Mouse (Mus musculus): ENCODE data around the gene Npl. TPM values are rescaled to one million over a fixed set of nuclear protein-coding genes. Genes with fewer than 3 reads are reported as not detected.
"Not testable (repeated sequence)": the region's sequence is repeated elsewhere in the genome, so short reads cannot be mapped to it uniquely, and the experiment has no call there.

The Npl gene
- polyA plus RNA-seq, 1 experiment from 2014 or later = 8.0 TPM

- H3K9ac ChIP-seq (ENCODE audit: low read depth, low read length); H3K9me3 ChIP-seq (ENCODE audit: control insufficient read depth, low read length); H3K36me3 ChIP-seq (ENCODE audit: control insufficient read depth, insufficient read depth, low read length); H3K27ac ChIP-seq (ENCODE audit: low read depth, low read length); ATAC-seq (replicated peaks; ENCODE audit: low FRiP score); H3K4me3 ChIP-seq (ENCODE audit: low read depth, low read length); DNase-seq (ENCODE audit: low spot score); H3K4me2 ChIP-seq; H3K4me1 ChIP-seq (replicated peaks; ENCODE audit: control insufficient read depth, insufficient read depth, low read length); H3K27me3 ChIP-seq (replicated peaks; ENCODE audit: control insufficient read depth, insufficient read depth, low read length): not testable (repeated sequence)
- 86% methylated on average over 3 of the region's 3 CpGs for WGBS
Measured at GRCm38 (mm10) chr1:153532896-153533295, 16.9 kb downstream of the Npl start.

- Histone ChIP-seq H3K27ac (ENCODE audit: low read depth, low read length) (0 out of 2 replicates have a peak overlapping the region, but pooled peaks have one; percentile 33), H3K9me3 (ENCODE audit: control insufficient read depth, low read length) (no peaks in the 10 kb centered on the region), H3K36me3 (ENCODE audit: control insufficient read depth, insufficient read depth, low read length) (no peaks in the 10 kb centered on the region), H3K4me1 (replicated peaks; ENCODE audit: control insufficient read depth, insufficient read depth, low read length) (no peaks in the 10 kb centered on the region), H3K4me2 (peak overlapping the region; percentile 50), H3K9ac (ENCODE audit: low read depth, low read length) (peak overlapping the region; percentile 35; the same call in 1 of the 2 replicates), H3K4me3 (ENCODE audit: low read depth, low read length) (no peak overlapping the region), H3K27me3 (replicated peaks; ENCODE audit: control insufficient read depth, insufficient read depth, low read length) (no peaks in the 10 kb centered on the region)
- WGBS = 18% methylated on average over 12 of the region's 12 CpGs
- no peak for ATAC-seq (replicated peaks; ENCODE audit: low FRiP score)
- no peak for DNase-seq (ENCODE audit: low spot score)
Measured at GRCm38 (mm10) chr1:153532234-153532841, 17.5 kb downstream of the Npl start.

GRCm38 (mm10) chr1:153531677-153532233, 18.1 kb downstream of the Npl start:
- no peak overlapping the region for H3K4me3 ChIP-seq (ENCODE audit: low read depth, low read length)
- 36% methylated on average over 9 of the region's 9 CpGs for WGBS
- H3K9me3 ChIP-seq (ENCODE audit: control insufficient read depth, low read length) = no peaks in the 10 kb centered on the region
- DNase-seq (ENCODE audit: low spot score) (no peak), ATAC-seq (replicated peaks; ENCODE audit: low FRiP score) (no peak)
- H3K4me1 ChIP-seq (replicated peaks; ENCODE audit: control insufficient read depth, insufficient read depth, low read length) = no peaks in the 10 kb centered on the region
- H3K4me2 ChIP-seq = peak overlapping the region; percentile 50
- no peaks in the 10 kb centered on the region for H3K27me3 ChIP-seq (replicated peaks; ENCODE audit: control insufficient read depth, insufficient read depth, low read length)
- no peaks in the 10 kb centered on the region for H3K36me3 ChIP-seq (ENCODE audit: control insufficient read depth, insufficient read depth, low read length)
- H3K9ac ChIP-seq (ENCODE audit: low read depth, low read length) = no peak overlapping the region
- H3K27ac ChIP-seq (ENCODE audit: low read depth, low read length) = no peak overlapping the region

GRCm38 (mm10) chr1:153522116-153522515, 27.7 kb downstream of the Npl start:
- 46% methylated on average over 3 of the region's 3 CpGs for WGBS
- Histone ChIP-seq H3K36me3 (ENCODE audit: control insufficient read depth, insufficient read depth, low read length) (no peaks in the 10 kb centered on the region), H3K4me3 (ENCODE audit: low read depth, low read length) (no peak overlapping the region), H3K4me2 (no peak overlapping the region), H3K27ac (ENCODE audit: low read depth, low read length) (no peak overlapping the region), H3K9me3 (ENCODE audit: control insufficient read depth, low read length) (no peaks in the 10 kb centered on the region), H3K4me1 (replicated peaks; ENCODE audit: control insufficient read depth, insufficient read depth, low read length) (no peaks in the 10 kb centered on the region), H3K27me3 (replicated peaks; ENCODE audit: control insufficient read depth, insufficient read depth, low read length) (no peaks in the 10 kb centered on the region), H3K9ac (ENCODE audit: low read depth, low read length) (no peak overlapping the region)
- DNase-seq (ENCODE audit: low spot score) = no peak
- ATAC-seq (replicated peaks; ENCODE audit: low FRiP score) = no peak

GRCm38 (mm10) chr1:153515368-153515767, 34.5 kb downstream of the Npl start:
- no peaks in the 10 kb centered on the region for H3K36me3 ChIP-seq (ENCODE audit: control insufficient read depth, insufficient read depth, low read length)
- H3K27ac ChIP-seq (ENCODE audit: low read depth, low read length) = no peak overlapping the region
- no peak for DNase-seq (ENCODE audit: low spot score)
- no peaks in the 10 kb centered on the region for H3K27me3 ChIP-seq (replicated peaks; ENCODE audit: control insufficient read depth, insufficient read depth, low read length)
- H3K4me3 ChIP-seq (ENCODE audit: low read depth, low read length) = no peak overlapping the region
- ATAC-seq (replicated peaks; ENCODE audit: low FRiP score) = no peak
- 87% methylated on average over 12 of the region's 12 CpGs for WGBS
- no peak overlapping the region for H3K4me2 ChIP-seq
- no peaks in the 10 kb centered on the region for H3K9me3 ChIP-seq (ENCODE audit: control insufficient read depth, low read length)
- no peaks in the 10 kb centered on the region for H3K4me1 ChIP-seq (replicated peaks; ENCODE audit: control insufficient read depth, insufficient read depth, low read length)
- no peak overlapping the region for H3K9ac ChIP-seq (ENCODE audit: low read depth, low read length)

GRCm38 (mm10) chr1:153510330-153511009, 39.4 kb downstream of the Npl start:
- H3K9ac ChIP-seq (ENCODE audit: low read depth, low read length) = no peak overlapping the region

GRCm38 (mm10) chr1:153509569-153509968, 40.3 kb downstream of the Npl start:
- not testable (repeated sequence) for H3K27me3 ChIP-seq (replicated peaks; ENCODE audit: control insufficient read depth, insufficient read depth, low read length); H3K9me3 ChIP-seq (ENCODE audit: control insufficient read depth, low read length); H3K27ac ChIP-seq (ENCODE audit: low read depth, low read length); ATAC-seq (replicated peaks; ENCODE audit: low FRiP score); H3K9ac ChIP-seq (ENCODE audit: low read depth, low read length); H3K4me3 ChIP-seq (ENCODE audit: low read depth, low read length); H3K4me1 ChIP-seq (replicated peaks; ENCODE audit: control insufficient read depth, insufficient read depth, low read length); H3K4me2 ChIP-seq; DNase-seq (ENCODE audit: low spot score); H3K36me3 ChIP-seq (ENCODE audit: control insufficient read depth, insufficient read depth, low read length)
- WGBS = 71% methylated on average over 8 of the region's 8 CpGs

More at GRCm38 (mm10) chr1:153510330-153511009, 39.4 kb downstream of the Npl start:
- ATAC-seq (replicated peaks; ENCODE audit: low FRiP score) (no peak), DNase-seq (ENCODE audit: low spot score) (no peak)
- Histone ChIP-seq H3K4me3 (ENCODE audit: low read depth, low read length) (no peak overlapping the region), H3K4me2 (no peak overlapping the region), H3K27ac (ENCODE audit: low read depth, low read length) (no peak overlapping the region), H3K36me3 (ENCODE audit: control insufficient read depth, insufficient read depth, low read length) (no peaks in the 10 kb centered on the region), H3K27me3 (replicated peaks; ENCODE audit: control insufficient read depth, insufficient read depth, low read length) (no peaks in the 10 kb centered on the region), H3K9me3 (ENCODE audit: control insufficient read depth, low read length) (no peaks in the 10 kb centered on the region), H3K4me1 (replicated peaks; ENCODE audit: control insufficient read depth, insufficient read depth, low read length) (no peaks in the 10 kb centered on the region)
- WGBS = 57% methylated on average over 2 of the region's 2 CpGs

GRCm38 (mm10) chr1:153509012-153509411, 40.8 kb downstream of the Npl start:
- no peak overlapping the region for H3K4me3 ChIP-seq (ENCODE audit: low read depth, low read length)
- no peak overlapping the region for H3K27ac ChIP-seq (ENCODE audit: low read depth, low read length)
- WGBS = 75% methylated on average over 6 of the region's 6 CpGs
- H3K4me1 ChIP-seq (replicated peaks; ENCODE audit: control insufficient read depth, insufficient read depth, low read length) = no peaks in the 10 kb centered on the region
- no peaks in the 10 kb centered on the region for H3K27me3 ChIP-seq (replicated peaks; ENCODE audit: control insufficient read depth, insufficient read depth, low read length)
- no peak overlapping the region for H3K9ac ChIP-seq (ENCODE audit: low read depth, low read length)
- no peaks in the 10 kb centered on the region for H3K9me3 ChIP-seq (ENCODE audit: control insufficient read depth, low read length)
- DNase-seq (ENCODE audit: low spot score) = no peak
- H3K4me2 ChIP-seq = no peak overlapping the region
- no peak for ATAC-seq (replicated peaks; ENCODE audit: low FRiP score)
- no peaks in the 10 kb centered on the region for H3K36me3 ChIP-seq (ENCODE audit: control insufficient read depth, insufficient read depth, low read length)

- Histone ChIP-seq H3K36me3 (ENCODE audit: control insufficient read depth, insufficient read depth, low read length) (no peaks in the 10 kb centered on the region), H3K4me3 (ENCODE audit: low read depth, low read length) (no peak overlapping the region), H3K27me3 (replicated peaks; ENCODE audit: control insufficient read depth, insufficient read depth, low read length) (no peaks in the 10 kb centered on the region), H3K4me2 (no peak overlapping the region), H3K9me3 (ENCODE audit: control insufficient read depth, low read length) (no peaks in the 10 kb centered on the region), H3K4me1 (replicated peaks; ENCODE audit: control insufficient read depth, insufficient read depth, low read length) (no peaks in the 10 kb centered on the region), H3K9ac (ENCODE audit: low read depth, low read length) (no peak overlapping the region), H3K27ac (ENCODE audit: low read depth, low read length) (no peak overlapping the region)
- DNase-seq (ENCODE audit: low spot score) = no peak
- no peak for ATAC-seq (replicated peaks; ENCODE audit: low FRiP score)
- 85% methylated on average over 6 of the region's 6 CpGs for WGBS
Measured at GRCm38 (mm10) chr1:153506266-153506665, 43.6 kb downstream of the Npl start.

All from liver, embryonic 11.5 days (tissue).